Mouse (Mus musculus): Measurements from ENCODE around the gene Tax1bp1.

- TF ChIP-seq POLR2A (IDR thresholded peaks at IDR 0.05; ENCODE audit: insufficient read depth, low read depth, low read length) (no peak), CTCF (IDR thresholded peaks at IDR 0.05; ENCODE audit: insufficient read depth, low read depth, low read length) (no peak)
Measured at GRCm38 (mm10) chr6:52682607-52683006, 30.9 kb upstream of the Tax1bp1 start.

All from olfactory bulb, adult 2 months (tissue).